Mouse (Mus musculus) left cerebral cortex, adult 8-10 months (tissue): ENCODE results near the gene Selplg. TPM values are rescaled to one million over a fixed set of nuclear protein-coding genes. Genes with fewer than 3 reads are reported as not detected.

ENCODE experiments used
- DNase-seq, 2 experiments: peaks; one replicate each; pipeline ENCODE4 v3.0.0; 2022; ENCODE audit warnings: low spot score in 2 of 2
- total RNA-seq, 4 experiments: library from RNA; stranded (reverse); gene quantifications; 2 replicates each; pipeline ENCODE4 v1.2.4; 2022

Gene Selplg
- 10 to 100 TPM; 26.2 to 60.3 (median 40.2) TPM for total RNA-seq

DNA sequence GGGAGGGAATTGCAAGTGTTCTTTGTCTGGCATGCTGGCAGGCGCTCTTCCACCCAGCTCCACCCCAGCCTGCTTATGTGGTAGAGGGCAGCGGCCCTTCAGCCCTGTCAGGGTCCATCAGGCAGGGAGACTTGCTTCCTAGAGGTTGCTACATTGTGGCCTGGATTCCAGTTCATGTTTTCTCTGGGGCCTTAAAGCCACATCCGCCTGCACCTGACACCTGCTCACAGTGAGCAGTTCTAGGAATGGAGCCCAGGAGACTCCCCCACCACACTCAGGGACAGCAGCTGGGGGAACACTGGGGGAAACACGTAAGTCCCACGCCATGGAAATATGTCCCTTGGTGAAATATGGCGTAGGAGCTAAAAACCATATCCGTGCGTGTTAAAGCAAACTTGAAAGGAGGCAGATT is at the start of gene Selplg:
Selplg (minus strand) TSS at position 155 of the 412 bp plus-strand sequence.
- no peak for DNase-seq

DNA sequence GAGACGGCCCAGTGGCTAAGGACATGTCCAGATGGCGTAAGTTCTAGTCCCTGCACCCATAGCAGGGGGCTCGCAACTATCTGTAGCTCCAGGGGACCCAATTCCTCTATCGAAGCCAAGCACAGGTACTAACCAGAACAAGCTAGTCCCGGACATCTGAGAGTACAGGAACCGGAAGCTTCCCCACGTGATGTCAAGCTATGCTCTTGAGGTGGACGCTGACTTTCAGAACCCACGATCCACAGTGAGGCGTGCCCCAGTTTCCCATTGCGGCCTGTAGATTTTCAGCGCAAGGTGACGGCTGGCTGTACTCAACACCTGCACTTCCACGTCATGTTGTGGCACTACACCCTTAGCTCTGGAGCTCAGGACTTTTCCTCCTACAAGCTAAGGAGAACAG is 48.7 kb upstream of the Selplg start:
- DNase-seq, result no peak

DNA sequence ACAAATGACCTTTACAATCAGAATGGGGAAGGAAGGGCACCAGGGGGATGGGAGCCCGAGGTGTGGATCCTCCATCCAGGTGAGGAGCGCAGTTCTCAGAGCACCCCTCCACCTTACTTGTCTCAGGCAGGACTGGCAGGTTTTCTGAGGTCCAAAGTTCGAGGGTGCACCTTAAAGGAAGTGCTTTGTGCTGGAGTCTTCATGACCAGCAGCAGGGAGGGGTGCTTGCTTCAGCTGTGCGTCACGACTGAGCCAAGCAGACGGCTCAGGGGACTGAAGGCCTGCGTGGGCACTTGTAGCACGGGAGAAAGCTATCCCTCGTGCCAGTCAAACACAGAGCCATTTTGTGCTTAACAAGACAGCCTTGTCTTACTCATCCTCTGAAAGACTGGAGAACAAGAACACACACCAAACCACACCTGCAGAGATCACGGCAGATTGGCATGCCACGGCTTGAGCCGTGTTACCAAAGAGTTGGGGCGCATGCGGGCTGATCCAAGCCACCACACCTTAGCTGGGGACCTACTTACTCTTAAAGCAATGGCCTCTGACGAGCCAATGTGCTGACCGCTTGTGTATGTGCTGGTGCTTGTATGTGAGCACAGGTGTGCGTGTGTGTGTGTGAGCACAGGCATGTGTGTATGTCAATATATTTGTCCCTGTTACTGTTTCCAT is 46.6 kb upstream of the Selplg start:
- no peak for DNase-seq

DNA sequence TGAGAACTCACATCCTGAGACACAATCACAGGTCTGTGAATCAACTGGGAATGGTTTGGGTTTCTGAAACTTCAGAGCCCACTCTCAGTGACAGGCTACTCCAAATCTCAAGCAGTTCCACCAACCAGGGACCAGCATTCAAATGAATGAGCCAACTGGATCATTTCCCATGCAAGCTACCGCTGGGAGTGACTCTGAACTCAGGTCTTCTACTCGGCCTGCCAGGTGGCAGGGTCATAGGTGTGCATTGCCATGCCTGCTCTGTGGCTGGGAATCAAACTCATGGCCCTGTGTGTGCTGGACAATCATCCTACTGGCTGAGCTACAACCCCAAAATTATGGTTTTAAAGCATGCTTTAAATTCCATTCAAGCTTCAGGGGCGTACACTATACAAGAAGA is 45.1 kb upstream of the Selplg start:
- no peak for DNase-seq

DNA sequence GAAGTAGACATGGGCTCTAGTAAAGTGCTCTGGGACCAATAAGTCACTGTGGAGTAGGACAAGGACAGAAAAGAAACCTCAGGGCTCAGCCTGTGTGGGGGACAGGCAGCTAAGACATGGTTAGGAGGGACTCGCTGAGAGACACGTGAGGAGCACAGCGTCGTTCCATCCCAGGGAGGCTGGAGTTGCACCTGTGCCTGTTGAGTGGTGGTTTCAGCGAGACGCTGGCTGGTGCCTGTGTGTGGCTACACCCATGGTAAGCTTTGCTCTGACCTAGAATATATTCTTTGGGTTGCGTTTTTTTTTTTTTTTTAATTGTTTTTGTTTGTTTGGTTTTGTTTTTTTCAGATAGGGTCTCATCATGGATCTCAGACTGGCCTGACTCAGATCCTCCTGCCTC is 43.7 kb upstream of the Selplg start:
- DNase-seq, result no peak

DNA sequence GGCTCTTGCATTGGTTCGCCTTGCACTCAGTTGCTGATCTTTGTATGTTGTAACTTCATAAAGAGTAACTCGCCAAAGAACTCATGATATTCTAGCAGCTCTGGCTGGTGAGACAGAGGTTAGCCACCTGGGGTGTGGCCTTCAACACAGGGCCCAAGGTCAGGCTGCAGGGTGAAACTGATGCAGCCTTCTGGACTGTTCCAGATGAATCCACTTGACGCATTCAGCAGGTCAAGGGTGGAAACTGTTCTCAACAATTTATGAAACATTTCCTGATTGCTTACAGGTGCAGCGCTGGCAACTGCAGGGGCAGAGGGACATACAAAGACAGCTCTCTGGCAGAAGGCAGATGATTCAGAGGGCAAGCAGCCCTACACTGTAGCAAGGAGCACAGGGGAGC is 43.2 kb upstream of the Selplg start:
- no peak for DNase-seq

DNA sequence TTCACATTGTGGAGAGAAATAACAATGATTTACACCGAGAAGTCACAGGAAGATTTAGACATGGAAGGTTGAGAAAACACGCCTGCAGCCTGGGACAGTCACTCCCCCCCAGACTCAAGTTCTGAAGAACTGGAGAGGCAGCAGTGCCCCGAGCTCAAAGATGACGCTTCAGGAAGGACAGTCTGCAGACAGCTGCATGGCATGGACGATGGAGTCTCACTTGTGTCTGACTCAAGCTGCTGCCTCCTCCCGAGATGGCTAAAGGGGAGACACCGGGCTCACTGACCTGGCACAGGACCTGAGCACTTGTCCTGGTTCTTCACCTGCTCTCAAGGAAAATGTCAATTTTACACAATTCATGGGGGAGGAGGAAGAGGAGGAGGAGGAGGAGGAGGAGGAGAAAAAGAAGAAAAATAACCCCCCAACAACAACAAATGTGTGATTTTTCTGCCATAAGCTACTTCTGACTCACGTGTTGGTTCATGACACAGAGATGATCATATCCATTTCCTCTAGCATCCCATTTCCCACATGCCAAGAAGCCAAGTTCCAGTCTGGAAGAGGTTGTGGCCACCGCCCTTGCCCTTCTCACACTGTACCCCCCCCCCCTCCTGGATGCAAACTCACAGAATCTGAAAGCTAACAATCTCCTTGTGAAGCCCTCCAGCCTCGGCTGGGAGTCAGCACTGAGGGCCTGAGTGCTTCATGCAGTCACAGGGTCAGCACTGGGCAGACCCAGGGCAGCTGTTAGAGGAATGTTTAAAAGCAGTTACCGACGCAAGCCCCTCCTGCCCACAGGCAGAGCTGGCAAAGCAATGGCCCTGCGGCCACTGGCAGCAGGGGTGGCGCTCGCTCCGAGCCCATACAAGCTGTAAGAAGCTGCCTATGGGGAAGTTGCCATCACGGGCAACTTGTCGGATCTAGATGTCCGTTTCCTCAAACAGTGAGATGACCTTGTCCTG is 41.9 kb upstream of the Selplg start:
- DNase-seq, result no peak

DNA sequence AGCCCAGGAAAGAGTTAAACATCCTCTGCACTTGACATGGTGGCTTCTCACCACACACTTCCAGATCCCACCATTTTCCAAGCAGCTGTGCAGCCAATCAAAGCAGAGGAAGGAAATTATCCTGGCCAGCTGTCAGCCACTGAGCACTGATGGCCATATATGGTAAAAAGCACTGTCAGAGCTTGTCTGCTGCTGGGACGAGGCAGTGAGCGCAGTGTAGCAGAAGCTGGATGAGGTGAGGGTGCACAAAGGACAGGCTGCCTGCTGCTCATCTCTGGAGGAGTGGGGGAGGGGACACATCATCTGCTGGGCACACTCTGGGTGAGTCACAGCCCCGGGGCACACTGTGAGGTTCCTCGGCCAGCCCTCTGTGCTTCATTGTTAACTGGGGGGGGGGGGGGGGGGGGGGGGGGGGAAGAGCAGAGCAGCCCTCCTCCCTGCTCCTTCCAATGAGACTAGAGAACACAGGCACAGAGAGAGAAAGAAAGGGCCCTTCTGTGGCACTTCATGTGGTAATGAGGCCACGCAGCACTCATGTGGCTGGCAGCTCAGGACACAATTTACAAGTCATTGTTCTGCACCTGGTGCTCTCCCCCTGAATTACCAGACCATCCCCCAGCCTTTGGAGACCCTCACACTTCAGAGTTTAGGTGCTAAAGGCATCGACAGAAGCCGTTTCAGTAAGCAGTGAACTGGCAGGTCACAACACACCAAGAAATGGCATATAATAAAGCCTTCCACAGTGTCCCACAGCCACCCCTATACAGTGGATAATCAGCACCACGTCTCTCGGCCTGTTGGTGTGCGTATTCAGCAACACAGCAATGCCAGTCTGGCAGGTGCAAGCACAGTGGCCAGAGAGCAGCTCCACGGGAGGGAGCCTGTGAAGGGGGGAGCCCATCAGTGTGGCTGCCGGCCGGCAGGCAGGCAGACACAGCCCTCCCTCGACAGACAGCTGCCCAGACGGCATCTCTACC is 40.8 kb upstream of the Selplg start:
- DNase-seq, result peak in 1 of 2 experiments; percentile 87

DNA sequence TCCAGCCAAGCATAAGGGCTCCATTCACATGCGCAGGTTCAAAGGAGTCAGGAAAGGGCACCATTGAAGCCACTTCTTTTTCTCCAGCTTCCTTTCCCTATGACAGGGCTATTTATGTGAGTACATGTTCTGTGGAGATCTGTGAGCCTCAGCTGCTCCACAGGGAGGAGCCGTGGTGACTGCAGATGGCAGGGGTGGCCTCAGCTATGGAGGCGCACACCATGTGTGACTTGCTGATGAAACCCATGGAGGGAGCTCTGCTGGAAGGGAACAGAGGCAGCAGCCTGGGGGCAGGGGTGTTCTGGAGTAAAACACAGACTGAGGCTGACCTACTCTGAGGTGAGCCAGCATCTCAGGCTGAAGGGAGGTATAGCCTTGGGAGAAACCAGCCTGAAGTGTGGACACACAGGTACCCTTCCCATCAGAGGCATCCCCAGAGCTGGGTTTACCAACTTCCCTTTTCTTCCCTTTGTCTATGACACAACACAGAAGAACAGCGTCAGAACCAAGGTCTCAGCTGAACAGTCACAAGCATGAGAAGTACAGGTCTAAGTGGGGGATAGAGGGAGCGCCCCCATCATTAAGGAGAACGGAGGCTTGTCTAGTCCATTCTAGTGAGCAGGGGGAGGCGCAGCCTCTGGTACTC is 39.6 kb upstream of the Selplg start:
- no peak for DNase-seq

DNA sequence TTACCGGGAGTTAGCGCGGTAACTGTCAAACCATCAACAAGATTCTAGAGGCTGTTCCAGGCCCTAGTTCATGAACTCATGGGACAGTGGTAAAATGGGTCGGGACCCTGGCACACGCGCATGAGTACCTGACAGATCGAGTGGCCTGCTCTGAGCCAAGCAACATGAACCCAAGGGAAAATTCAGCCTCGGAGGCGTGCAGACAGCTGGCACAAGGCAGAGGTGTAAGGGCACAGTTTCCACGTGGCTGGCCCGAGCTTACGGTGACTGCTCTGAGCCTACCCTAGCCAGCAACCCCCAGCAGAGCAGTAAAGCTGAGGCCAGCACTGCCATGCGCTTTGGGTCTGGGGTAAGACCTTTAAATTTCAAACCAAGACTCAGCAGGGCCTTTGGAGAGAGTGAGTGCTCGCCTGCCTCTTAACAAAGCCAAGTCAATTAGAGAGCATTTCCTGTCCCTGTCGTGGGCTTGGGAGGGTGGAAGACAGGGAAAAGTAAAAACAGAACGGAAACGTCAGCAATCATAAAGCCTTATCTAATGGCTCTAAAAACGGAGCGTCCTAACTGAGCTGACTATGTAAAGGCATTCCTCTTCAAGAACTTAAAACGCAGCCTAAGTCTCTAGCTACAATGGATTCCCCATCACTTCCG is 38.1 kb upstream of the Selplg start:
- DNase-seq, result no peak

DNA sequence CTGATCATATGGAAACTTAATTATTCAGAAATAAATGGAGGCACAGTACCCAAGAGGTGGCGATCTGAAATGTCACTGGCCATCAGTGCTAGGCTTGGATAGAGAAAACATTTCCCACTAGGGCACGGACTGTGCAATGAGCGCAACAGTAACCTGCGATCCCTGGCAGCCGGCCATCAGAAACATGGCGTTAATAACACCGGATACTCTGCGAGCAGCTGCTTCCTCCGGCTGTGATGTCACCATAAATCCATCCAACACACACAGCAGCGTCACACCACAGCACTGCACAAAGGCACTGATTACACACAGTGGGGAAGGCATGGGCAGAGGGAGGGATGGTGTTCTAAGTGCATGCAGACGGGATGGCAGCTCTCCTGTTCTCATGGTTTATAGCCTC is 36.7 kb upstream of the Selplg start:
- no peak for DNase-seq

DNA sequence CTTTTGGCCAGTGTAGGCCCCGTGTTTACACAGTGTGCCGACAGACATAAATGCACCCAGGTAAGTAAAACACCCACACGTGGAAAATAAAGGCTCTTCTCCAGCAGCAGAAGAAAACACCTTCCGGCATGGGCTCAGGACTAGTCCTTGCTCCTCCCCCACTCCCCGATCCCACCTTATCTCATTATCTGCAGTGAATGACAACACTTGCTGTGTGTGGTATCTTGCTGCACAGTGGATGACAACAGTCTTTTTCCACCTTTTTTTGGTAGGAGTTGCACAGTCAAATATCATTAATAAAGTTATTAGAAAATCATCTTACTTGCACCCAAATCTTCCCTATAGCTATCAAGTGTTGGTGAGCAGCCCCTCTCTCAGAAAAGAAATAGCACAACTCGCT is 32.5 kb upstream of the Selplg start:
- DNase-seq, result no peak

DNA sequence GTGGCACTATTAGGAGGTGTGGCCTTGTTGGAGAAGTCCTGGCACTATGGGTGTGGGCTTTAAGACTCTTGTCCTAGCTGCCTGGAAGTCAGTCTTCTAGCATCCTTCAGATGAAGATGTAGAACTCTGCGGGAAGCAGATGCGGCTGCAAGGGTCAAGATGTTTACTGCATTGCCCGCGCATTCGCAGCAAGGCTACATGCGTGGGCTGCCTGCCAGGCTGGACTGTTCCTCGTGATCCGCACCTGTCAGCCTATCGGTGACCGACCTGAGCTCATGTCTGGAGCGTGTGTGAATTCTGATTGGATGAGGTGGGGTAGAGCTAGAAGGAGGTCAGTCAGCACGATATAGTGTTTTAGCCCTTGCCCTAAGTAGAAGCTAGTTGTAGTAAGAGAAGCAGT is 31.6 kb upstream of the Selplg start:
- no peak for DNase-seq

DNA sequence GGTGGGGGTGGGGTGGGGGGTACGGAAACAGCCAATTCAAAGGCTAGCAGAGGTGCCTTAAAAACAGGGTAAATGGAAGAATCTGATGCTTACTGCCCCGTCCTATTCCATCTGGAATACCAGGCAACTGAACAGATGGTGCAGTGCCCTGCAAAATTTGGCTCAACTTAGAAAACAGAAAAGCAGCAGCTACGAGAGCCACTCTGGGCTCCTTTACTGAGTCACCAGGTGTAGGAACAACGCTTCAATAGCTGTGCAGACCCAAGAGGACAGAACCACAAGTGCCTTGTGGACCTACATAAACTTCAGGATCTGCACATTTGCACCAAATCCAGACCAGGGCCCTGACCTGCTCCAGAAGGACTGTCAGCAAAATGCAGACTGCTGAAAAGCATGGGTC is 30.0 kb upstream of the Selplg start:
- no peak for DNase-seq

DNA sequence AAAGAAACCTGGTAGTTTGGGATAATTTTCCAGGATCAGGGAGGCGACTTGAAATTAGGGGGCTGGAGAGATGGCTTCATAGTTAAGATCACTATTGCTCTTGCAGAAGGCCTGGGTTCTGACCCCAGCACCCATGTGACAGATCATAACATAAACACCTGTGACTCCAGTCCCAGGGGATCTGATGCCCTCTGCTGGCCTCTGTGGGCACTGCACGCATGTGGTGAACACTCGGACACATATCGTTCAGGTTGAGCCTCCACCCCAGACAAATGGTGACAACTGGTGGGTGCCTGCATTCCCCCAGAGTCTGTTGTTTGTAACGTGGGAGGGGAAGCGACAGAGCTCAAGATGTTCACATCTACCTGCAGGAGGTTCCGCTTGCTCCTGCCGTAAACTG is 28.9 kb upstream of the Selplg start:
- no peak for DNase-seq

DNA sequence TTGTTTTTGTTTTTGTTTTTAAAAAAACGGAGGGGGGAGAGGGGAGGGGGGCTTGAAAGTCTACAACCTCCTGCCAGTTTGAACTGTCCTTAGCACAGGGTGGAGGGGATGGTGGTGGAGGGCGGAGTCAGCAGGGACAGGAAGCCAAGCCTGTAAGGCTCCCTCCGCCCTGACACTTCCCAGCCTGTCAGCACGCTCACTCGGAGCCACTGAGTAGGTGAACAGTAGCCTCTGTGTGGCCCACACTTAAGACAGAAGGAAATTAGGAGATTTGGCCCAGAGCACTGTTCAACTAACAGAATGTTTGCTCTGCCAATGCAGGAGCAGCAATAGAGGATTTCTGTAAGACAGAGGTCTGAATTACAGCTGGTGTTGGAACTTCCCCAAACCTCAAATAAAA is 26.5 kb upstream of the Selplg start:
- DNase-seq, result no peak

DNA sequence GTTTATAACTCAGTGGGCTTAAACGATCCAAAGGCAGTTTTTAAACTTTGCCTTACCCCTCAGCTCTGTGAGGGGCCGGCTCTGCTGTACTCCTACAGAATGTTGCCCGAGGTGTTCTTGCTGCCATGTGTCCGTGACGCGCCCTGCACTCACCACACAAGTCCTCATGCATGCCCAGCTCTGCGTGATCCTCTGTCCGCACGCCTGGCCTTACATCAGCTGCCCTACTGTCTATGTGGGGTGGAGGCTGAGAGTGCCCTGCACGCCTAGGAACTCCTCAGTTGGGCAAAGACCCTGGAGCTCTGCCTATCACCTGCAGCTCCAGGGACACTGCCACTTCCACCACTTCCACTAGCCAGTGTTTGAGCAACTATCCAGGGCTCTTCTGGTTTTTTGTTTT is 26.1 kb upstream of the Selplg start:
- DNase-seq, result no peak

DNA sequence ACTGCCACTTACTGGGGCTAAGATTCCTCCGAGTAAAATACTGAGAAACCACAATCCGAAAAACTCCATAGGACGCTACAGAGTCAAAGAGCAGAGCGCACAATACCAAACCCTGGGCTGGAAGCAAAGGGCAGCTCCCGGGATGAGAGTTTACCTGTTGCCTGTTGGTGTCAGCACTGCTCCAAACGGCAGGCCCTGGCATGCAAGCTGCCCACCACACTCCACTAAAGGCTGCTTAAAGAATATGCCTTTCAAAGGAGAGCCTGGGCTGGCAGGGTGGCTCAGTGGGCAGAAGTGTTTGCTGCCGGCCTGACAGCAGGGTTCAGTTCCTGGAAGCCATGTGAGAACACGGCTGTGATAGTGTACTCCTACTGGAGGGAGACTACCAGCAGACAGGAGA is 25.2 kb upstream of the Selplg start:
- no peak for DNase-seq

DNA sequence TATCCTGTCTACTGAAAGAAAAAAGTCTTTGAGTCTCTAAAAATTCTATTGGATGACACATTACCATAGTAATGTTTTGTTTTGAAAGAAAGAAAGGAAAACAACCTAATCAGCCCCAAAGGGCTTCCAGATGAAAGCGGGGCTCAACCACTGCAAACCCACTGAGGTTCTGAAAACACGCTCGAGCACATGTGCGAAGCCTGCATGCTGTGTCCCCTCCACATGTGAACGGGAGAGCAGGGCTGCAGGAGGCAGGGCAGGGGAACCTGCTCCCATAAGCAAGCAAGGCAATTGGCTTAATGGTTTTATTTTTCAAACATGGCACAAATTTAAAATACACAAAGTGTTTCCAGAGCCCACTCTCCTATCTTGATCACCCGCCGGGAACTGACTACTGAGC is 24.2 kb upstream of the Selplg start:
- DNase-seq, result no peak

DNA sequence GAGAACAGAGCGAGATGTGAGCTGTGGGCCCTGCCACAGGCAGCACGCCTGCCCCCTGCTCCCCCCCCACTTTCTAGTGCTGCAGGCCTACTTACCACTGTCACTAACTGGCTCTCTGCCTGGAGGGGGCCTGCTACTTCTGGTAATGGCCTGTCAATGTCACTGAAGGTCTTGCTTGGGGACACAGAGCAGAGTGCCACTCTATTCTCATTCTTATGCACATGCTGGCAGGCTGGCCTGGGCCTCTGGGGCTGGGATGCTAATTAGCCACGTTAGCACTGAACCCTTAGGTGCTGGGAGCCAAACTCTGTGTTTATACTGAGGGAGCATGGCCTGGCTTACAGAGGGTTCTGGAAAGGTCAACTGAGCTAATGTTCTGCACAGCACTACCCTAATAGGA is 23.3 kb upstream of the Selplg start:
- no peak for DNase-seq

DNA sequence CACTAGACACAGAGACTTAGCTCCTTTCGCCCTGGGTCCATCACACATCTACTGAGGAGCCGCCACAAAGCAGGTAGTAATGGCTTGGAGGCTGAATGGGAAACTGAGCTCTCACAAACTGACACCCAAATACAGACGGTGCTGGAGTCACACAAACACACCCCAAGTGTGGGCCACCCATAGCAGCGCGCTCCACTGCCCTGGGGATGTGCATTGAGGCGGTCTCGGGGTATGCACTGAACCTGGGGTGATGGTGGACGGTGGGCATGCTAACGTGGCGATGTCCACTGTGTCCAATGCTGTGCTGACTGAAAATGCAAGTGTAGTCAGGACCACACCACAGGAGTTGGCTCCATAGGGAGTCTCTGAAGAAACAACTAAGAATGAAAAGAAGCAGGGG is 22.7 kb upstream of the Selplg start:
- DNase-seq, result no peak
